Mouse (Mus musculus) colon, adult 2 months (tissue): ENCODE results near the gene Kank2. TPM values are rescaled to one million over a fixed set of nuclear protein-coding genes. Genes with fewer than 3 reads are reported as not detected.

Experiments used
- polyA plus RNA-seq: library from polyadenylated mRNA; depleted of rRNA; stranded (reverse); fragments of >200 nt; gene quantifications from 2 replicates; pipeline ENCODE4 v1.2.3, GENCODE M21; 2012; rRNA removed

Kank2 gene
- polyA plus RNA-seq: 70.7 and 71.0 TPM in 2 replicates

GRCm38 (mm10) chr9:21798345-21799009 lies at the start of gene Kank2:
Kank2 (minus strand) TSS chr9:21798744.

DNA sequence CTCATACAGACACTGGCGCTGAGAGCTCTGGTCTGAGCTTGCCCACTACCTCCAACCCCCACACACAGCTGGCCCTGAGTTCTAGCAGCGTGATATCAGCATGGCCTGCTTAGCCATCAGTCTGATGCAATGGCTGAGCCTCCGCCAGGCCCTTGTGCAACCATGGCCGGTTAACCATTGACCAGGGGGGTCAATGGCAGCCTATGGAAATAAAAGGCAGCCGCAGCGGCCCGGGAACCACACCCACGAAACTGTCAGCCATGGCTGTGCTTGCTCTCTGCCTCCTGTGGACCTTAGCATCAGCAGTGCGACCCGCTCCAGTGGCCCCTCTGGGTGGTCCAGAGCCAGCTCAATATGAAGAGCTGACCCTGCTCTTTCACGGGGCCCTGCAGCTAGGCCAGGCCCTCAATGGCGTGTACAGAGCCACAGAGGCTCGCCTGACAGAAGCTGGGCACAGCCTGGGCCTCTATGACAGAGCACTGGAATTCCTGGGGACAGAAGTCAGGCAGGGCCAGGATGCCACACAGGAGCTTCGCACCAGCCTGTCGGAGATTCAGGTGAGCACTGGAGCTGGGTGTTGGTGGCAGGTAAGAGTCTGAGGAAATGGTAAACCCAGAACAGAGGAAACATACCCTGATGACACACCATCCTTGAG lies 36.8 kb upstream of the Kank2 start, which contains the start of gene Angptl8:
Angptl8 (plus strand) TSS at position 253 of the 655 bp plus-strand sequence.

DNA sequence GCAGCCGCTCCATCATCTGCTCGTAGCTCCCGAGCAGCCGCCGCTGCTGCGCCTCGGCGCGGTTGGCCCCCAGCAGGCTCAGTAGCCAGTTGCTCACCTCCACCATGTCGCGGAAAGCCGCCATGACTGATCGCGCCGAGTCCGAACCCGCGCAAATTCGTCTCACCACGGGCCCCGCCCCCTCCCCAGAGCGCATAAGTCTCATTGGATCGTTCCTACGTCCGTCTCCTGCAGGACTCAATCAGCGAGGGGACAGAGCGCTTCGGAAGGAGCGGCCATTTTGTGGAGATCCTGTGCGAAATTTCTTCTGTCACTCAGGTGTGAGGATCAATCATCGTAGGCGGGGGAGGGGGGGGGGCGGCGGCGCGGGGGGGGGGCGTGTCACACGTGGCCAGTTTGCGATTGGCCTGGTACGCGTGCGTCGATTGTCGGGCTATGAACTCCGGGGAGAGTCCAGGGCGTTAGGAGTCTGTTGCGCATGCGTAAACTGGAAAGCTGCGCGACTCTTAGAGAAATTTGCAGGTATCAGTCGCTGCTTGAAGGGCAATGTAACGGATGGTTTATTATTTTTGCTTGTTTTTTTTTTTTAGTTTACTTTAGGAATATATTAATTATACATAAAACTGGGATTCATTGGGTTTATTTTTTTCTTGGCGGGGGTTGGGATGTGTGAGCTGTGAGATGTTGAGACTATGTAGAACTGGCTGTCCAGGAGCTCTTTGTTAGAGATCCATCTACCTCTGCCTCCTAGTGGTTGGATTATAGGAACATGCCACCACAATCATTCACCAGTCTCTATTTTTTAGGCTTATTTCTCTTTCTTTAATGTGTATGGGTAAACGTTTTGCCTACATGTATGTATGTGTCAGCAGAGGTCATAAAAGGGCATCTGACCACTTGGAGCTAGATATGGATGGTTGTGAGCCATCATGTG lies 38.1 kb downstream of the Kank2 start, which contains the start of gene Spc24:
Spc24 (minus strand) TSS at position 149 of the 934 bp plus-strand sequence.

GRCm38 (mm10) chr9:21723377-21724146 lies 75.0 kb downstream of the Kank2 start, which contains the start of gene Ldlr:
Ldlr (plus strand) TSS chr9:21723483.

Other genes with a start within 250 kb of the Kank2 start
- gene Timm29, start 206.0 kb downstream of the Kank2 start, polyA plus RNA-seq: 19.7 and 21.7 TPM in 2 replicates
- 50.1 and 62.0 TPM in 2 replicates for gene Yipf2, start 205.9 kb downstream of the Kank2 start, polyA plus RNA-seq
- gene Smarca4, start 182.6 kb downstream of the Kank2 start, polyA plus RNA-seq: 40.3 and 42.5 TPM in 2 replicates
- 118 and 138 TPM in 2 replicates for gene Ldlr, start 75.3 kb downstream of the Kank2 start, polyA plus RNA-seq
- gene Spc24, start 38.4 kb downstream of the Kank2 start, polyA plus RNA-seq: 16.7 and 19.3 TPM in 2 replicates
- 3.7 TPM in 2 replicates for gene Angptl8, start 36.8 kb upstream of the Kank2 start, polyA plus RNA-seq
- gene Dock6, start 53.9 kb upstream of the Kank2 start, polyA plus RNA-seq: 98.9 and 106 TPM in 2 replicates
- 231 and 273 TPM in 2 replicates for gene Rab3d, start 119.4 kb upstream of the Kank2 start, polyA plus RNA-seq
- 3.5 and 4.3 TPM in 2 replicates for gene Ccdc159, start 128.7 kb upstream of the Kank2 start, polyA plus RNA-seq
- 140 and 146 TPM in 2 replicates for gene Tmem205, start 128.8 kb upstream of the Kank2 start, polyA plus RNA-seq
- 14.2 and 16.6 TPM in 2 replicates for gene Plppr2, start 138.3 kb upstream of the Kank2 start, polyA plus RNA-seq
- gene Swsap1, start 157.0 kb upstream of the Kank2 start, polyA plus RNA-seq: 10.7 and 11.4 TPM in 2 replicates
- 2.7 and 3.2 TPM in 2 replicates for gene Epor, start 164.8 kb upstream of the Kank2 start, polyA plus RNA-seq
- 19.5 and 21.6 TPM in 2 replicates for gene Rgl3, start 190.7 kb upstream of the Kank2 start, polyA plus RNA-seq
- 0.09 and 0.17 TPM in 2 replicates for gene Ccdc151, start 203.9 kb upstream of the Kank2 start, polyA plus RNA-seq
- 93.8 and 123 TPM in 2 replicates for gene Prkcsh, start 204.1 kb upstream of the Kank2 start, polyA plus RNA-seq